Mouse (Mus musculus) spleen, postnatal 14 days (tissue): ENCODE measurements at regions not wholly inside any gene's neighbourhood (a gene's known extent, or its start where the extent isn't known, plus 50 kb on each side); places are given as distances from the start of the nearest gene placed in this dataset.
"Not testable (repeated sequence)": the region's sequence is repeated elsewhere in the genome, so short reads cannot be mapped to it uniquely, and the experiment has no call there.

ENCODE experiments used
- DNase-seq, 2 experiments: peaks; one replicate each; pipeline ENCODE4 v3.0.0; 2021 to 2022; ENCODE audit warnings: low spot score in 2 of 2

GRCm38 (mm10) chr2:147989616-147990015, 57.2 kb downstream of the Foxa2 start:
- DNase-seq = no peak

GRCm38 (mm10) chr2:147988586-147988985, 58.2 kb downstream of the Foxa2 start:
- no peak for DNase-seq

GRCm38 (mm10) chr2:147985261-147985575, 61.6 kb downstream of the Foxa2 start:
- DNase-seq = no peak

- no peak for DNase-seq
These were observed 62.1 kb downstream of the Foxa2 start for GRCm38 (mm10) chr2:147984547-147985260.

- DNase-seq = no peak
These were observed 65.8 kb downstream of the Foxa2 start for GRCm38 (mm10) chr2:147980929-147981479.

- DNase-seq = no peak
These were observed 66.4 kb downstream of the Foxa2 start for GRCm38 (mm10) chr2:147980408-147980807.

- no peak for DNase-seq
These were observed 67.0 kb downstream of the Foxa2 start for GRCm38 (mm10) chr2:147979660-147980364.

DNA sequence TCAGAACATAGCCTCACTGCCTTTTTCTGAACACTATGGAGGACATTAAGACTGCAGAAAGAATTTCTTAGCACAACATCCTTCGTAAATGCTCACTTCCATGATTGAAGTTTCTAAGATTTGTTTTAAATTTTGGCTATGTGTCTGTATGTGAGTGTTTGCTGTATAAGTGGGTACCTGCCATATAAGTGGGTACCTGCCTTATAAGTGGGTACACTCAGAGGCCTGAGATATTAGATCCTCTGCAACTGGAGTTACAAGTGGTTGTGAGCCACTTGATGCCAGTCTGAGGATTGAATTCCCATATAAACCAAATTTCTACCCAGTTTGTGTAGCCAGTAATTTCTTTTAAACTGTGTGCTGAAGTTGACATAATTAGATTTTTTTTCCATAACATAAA, 67.8 kb downstream of the Foxa2 start:
- no peak for DNase-seq

GRCm38 (mm10) chr2:147974776-147975175, 72.0 kb downstream of the Foxa2 start:
- no peak for DNase-seq

GRCm38 (mm10) chr2:147968671-147969070, 78.1 kb downstream of the Foxa2 start:
- no peak for DNase-seq

DNA sequence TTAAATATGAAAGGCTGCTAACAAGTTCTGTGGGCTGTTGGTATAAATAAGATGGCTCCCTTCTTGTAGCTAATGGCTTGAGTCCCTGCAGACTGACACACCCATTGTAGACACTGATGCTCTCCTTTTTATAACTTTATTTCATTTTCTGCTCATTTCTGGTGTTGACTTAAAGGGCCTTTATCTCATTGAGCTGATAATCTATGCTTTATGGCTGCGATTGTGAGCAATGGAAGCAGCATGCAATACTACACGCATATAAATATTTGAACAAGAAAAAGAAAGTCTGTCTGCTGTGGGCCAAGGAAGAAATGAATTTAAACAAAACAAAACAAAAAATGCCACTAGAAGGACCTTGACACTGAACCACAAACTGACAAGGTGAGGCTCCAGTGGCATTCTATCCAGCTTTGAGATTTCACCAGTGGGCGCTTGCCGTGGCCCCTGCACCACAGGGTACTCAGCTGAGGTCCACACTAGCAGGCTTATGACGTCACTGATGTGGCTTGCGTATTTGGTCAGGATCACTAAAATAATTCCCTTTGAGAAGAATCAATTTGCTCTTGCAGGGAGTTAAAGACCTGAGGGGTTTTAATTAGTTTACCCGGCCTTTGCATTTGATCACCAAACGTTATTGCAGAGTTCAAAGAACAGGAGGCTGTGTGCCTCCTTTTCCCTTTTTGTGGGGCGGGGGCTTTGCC, 78.8 kb downstream of the Foxa2 start:
- no peak for DNase-seq

DNA sequence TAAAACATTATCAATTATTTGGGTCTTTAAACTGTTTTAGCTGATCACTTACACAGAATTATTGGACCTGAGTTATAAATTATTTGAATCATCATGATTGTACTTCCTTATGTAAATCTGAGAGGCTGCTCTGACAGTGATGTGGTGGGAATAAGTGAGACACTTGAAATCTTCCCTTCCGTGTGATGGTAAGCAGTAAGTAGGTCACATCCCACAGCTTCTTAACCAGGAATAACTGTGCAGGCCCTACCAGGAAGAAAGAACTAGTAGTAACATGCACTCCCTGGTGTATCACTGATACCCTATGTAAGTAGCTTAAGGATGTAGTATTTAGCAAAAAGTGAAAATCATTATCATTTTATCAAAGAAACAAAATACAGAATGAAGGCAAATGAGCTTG, 83.5 kb downstream of the Foxa2 start:
- DNase-seq = not testable (repeated sequence)

DNA sequence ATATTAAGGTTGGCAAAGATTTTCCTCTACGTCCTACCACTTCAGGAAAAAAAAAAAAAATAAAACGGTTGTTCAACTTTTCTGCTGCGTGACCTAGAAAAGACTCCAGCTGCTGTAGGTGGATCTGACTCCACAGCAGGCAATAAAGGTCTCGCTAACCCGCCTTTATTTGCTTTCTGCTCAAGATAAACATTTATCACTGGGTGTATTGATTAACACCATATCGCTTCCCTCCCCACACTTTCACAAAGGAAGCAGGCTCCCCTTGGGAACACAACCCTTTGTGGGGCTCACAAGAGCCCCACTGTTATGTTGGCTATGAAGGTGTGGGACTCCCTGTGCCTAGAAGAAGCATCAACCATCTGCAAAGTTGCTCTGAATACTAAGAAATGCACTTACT, 85.1 kb downstream of the Foxa2 start:
- DNase-seq = no peak

- DNase-seq = no peak
These were observed 92.6 kb downstream of the Foxa2 start for GRCm38 (mm10) chr2:147954183-147954582.

- DNase-seq = no peak
These were observed 95.5 kb downstream of the Foxa2 start for GRCm38 (mm10) chr2:147951233-147951632.

- no peak for DNase-seq
These were observed 102.4 kb downstream of the Foxa2 start for GRCm38 (mm10) chr2:147944171-147945040.

GRCm38 (mm10) chr2:147942591-147942990, 104.2 kb downstream of the Foxa2 start:
- DNase-seq = no peak

- DNase-seq = no peak
These were observed 105.5 kb downstream of the Foxa2 start for GRCm38 (mm10) chr2:147941319-147941718.

GRCm38 (mm10) chr2:147932494-147932893, 114.3 kb downstream of the Foxa2 start:
- DNase-seq = no peak

GRCm38 (mm10) chr2:147929031-147929711, 117.6 kb downstream of the Foxa2 start:
- DNase-seq = no peak
